ENCODE assay signal across 16 mouse cellular contexts in the genomic region with DNA sequence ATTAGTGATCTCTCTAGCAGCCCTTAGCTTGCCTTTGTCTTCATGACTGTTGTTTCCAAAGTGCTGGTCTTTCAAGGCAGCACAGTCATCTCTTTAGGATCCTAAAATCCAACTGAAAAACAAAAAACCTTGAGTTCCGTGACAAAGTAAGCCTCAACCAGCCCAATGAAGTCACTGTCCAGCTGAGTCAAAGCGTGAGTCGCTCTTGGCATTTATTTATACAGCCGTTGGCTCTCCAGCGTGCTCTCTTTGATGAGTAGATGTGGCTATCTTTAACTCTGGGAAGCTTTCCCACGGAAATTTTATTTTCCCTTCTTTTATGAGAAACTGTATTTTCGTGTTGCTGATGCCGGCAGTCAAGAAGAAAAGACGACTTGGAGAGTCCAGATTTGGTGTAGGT. TPM values are rescaled to one million over a fixed set of nuclear protein-coding genes. Genes with fewer than 3 reads are reported as not detected.
DNase-seq lines count a peak whose midpoint lies in the region; ATAC-seq and TF ChIP-seq lines count a peak whose summit lies in the region.
"Had no signal": no experiment of that assay in that cellular context is flagged by ENCODE, and none has a peak within 500 bp of the region (broad histone marks: within the 10 kb centered on the region; RNA-seq: fewer than 3 reads in every experiment).

No protein-coding gene starts in this region.

- WGBS in lung, embryonic 14.5 days = 61% methylated on average over 9 of the region's 9 CpGs

- H3K27ac ChIP-seq in lung, embryonic 14.5 days (ENCODE audit: low read depth) = peak overlapping the region; percentile 18; the same call in 1 of the 2 replicates
- H3K27ac ChIP-seq: kidney, postnatal 0 days; limb, embryonic 13.5 days; liver, embryonic 15.5 days had no signal

- no peaks in the 10 kb centered on the region for H3K36me3 ChIP-seq in lung, embryonic 14.5 days (ENCODE audit: insufficient read depth)
- no peaks in the 10 kb centered on the region for H3K36me3 ChIP-seq in myocyte (ENCODE audit: control insufficient read depth, insufficient read depth)
- H3K36me3 ChIP-seq: hindbrain, embryonic 15.5 days; limb, embryonic 13.5 days; liver, embryonic 15.5 days had no signal

- no peaks in the 10 kb centered on the region for H3K27me3 ChIP-seq in lung, embryonic 14.5 days (ENCODE audit: insufficient read depth, low read length)
- H3K27me3 ChIP-seq in myocyte (ENCODE audit: control insufficient read depth, insufficient read depth, insufficient read length) = no peaks in the 10 kb centered on the region
- H3K27me3 ChIP-seq: hindbrain, embryonic 15.5 days; limb, embryonic 13.5 days; liver, embryonic 15.5 days had no signal

- H3K4me2 ChIP-seq in lung, embryonic 14.5 days = no peak overlapping the region
- peak overlapping the region; percentile 14 for H3K4me2 ChIP-seq in myocyte (ENCODE audit: low read depth)
- H3K4me2 ChIP-seq: heart, embryonic 11.5 days; hindbrain, embryonic 15.5 days; limb, embryonic 13.5 days; liver, embryonic 15.5 days had no signal

- no peak for TF ChIP-seq CTCF in lung, embryonic 14.5 days (IDR thresholded peaks at IDR 0.05; ENCODE audit: low read depth)

- no peak for ATAC-seq in lung, embryonic 14.5 days (ENCODE audit: insufficient read depth)
- ATAC-seq: intestine, postnatal 0 days had no signal

- H3K9ac ChIP-seq in lung, embryonic 14.5 days = no peak overlapping the region
- H3K9ac ChIP-seq: hindbrain, embryonic 15.5 days; limb, embryonic 13.5 days; liver, embryonic 15.5 days had no signal

- no peaks in the 10 kb centered on the region for H3K9me3 ChIP-seq in lung, embryonic 14.5 days (ENCODE audit: low read depth, low read length)
- H3K9me3 ChIP-seq: hindbrain, embryonic 15.5 days; limb, embryonic 13.5 days; liver, embryonic 15.5 days had no signal

- H3K79me2 ChIP-seq in myocyte (ENCODE audit: control insufficient read depth, insufficient read depth) = no peaks in the 10 kb centered on the region

- no peak overlapping the region for H3ac ChIP-seq in myocyte (ENCODE audit: control insufficient read depth, insufficient read length)

- no peaks in the 10 kb centered on the region for H3K4me1 ChIP-seq in lung, embryonic 14.5 days (ENCODE audit: insufficient read depth)
- H3K4me1 ChIP-seq: liver, embryonic 15.5 days had no signal

- no peak for TF ChIP-seq POLR2A in myocyte (IDR thresholded peaks at IDR 0.05; ENCODE audit: insufficient read length, low read depth)

- peak; percentile 41 for DNase-seq in lung, embryonic 14.5 days
- no peak for DNase-seq in lung, postnatal 36 days
- DNase-seq in NIH3T3 (ENCODE audit: low read depth) = peak; percentile 54
- DNase-seq in adrenal gland, postnatal 10 days = peak; percentile 26
- DNase-seq in neural tube, embryonic 10.5 days (ENCODE audit: extremely low spot score, low spot score) = no peak
- no peak for DNase-seq in urinary bladder, postnatal 36 days (ENCODE audit: low spot score in 2 of 2)
- DNase-seq: cerebellum, adult 9-10 months; gastrocnemius, postnatal 36 days; thymus, adult 18-20 months had no signal

- H3K4me3 ChIP-seq in lung, embryonic 14.5 days (ENCODE audit: low read depth, low read length) = no peak overlapping the region
- no peak overlapping the region for H3K4me3 ChIP-seq in myocyte
- H3K4me3 ChIP-seq: hindbrain, embryonic 15.5 days; limb, embryonic 13.5 days; liver, embryonic 15.5 days had no signal

TF ChIP-seq in myocyte, 11 proteins besides CTCF, POLR2A, EP300 and RAD21:
- TF ChIP-seq MAX (IDR thresholded peaks at IDR 0.05; ENCODE audit: low read depth) (no peak), TCF12 (IDR thresholded peaks at IDR 0.05; ENCODE audit: insufficient read depth, poor library complexity, severe bottlenecking) (no peak), USF1 (IDR thresholded peaks at IDR 0.05; ENCODE audit: low read depth) (no peak), MYOG (IDR thresholded peaks at IDR 0.05; ENCODE audit: control insufficient read depth in 1 of 3, insufficient read depth in 1 of 3, insufficient read length in 2 of 3, low read depth in 2 of 3) (no peak), MYOD1 (IDR thresholded peaks at IDR 0.05; ENCODE audit: control insufficient read depth in 1 of 3, insufficient read length in 2 of 3, low read depth in 2 of 3) (no peak), REST (IDR thresholded peaks at IDR 0.05; ENCODE audit: insufficient read depth, insufficient read length) (no peak), E2F4 (IDR thresholded peaks at IDR 0.05; ENCODE audit: insufficient read depth) (no peak), TCF3 (IDR thresholded peaks at IDR 0.05; ENCODE audit: insufficient read length, low read depth) (no peak), CEBPB (IDR thresholded peaks at IDR 0.05; ENCODE audit: insufficient read depth, poor library complexity, severe bottlenecking) (no peak), SRF (IDR thresholded peaks at IDR 0.05; ENCODE audit: control insufficient read depth, insufficient read length, low read depth) (no peak), POLR2AphosphoS2 (IDR thresholded peaks at IDR 0.05; ENCODE audit: insufficient read length, low read depth) (no peak)

RNA-seq across cellular contexts. Expression of a gene that starts 42.7 kb away (rescaled TPM):
- polyA plus RNA-seq in lung, embryonic 14.5 days (2014; fragmentation: Nextera tagmentation; extraction: Ambion mirVana) = 7.9 and 8.7 TPM in 2 replicates
- total RNA-seq in adrenal gland, postnatal 10 days (2021) = 10 to 100 TPM; 44.5 to 44.9 TPM
- polyA plus RNA-seq in myocyte (2012; fragmentation: generic; extraction: Trizol) = 15.7 TPM

Comparison
In these comparisons a context has a peak if more than half of its experiments do, and no peak if none do; other contexts are left out.
1. DNase-seq: peak in lung, embryonic 14.5 days (single experiment), NIH3T3 (single experiment) and adrenal gland, postnatal 10 days (single experiment); none in lung, postnatal 36 days (single experiment), neural tube, embryonic 10.5 days (single experiment) and urinary bladder, postnatal 36 days (0 of 2).